Mouse (Mus musculus): ENCODE results near the gene Dnajb4. TPM values are rescaled to one million over a fixed set of nuclear protein-coding genes. Genes with fewer than 3 reads are reported as not detected.

Gene Dnajb4
- polyA plus RNA-seq, 1 experiment from 2014 or later, result 30.3 TPM

DNA sequence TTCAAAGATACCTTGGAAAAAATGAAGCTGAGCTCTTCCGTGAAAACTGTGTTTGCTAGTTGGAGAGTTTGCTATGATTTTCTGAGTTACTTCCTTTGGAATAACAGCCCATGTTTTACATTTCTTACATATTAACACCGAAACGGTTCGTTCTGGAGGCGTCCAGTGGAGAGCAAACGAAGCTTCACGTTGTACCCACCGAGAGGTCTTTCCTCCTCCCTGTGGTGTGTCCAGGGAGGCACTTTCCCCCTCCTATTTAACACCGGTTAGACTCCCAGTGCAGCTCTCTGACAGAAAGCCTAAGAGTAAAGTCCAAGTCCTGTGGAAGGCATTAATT lies 45.1 kb downstream of the Dnajb4 start:
- H3K4me3 ChIP-seq (ENCODE audit: low read depth, low read length), result peak overlapping the region; percentile 47
- no peak overlapping the region; the same call in 1 of the 2 replicates for H3K9ac ChIP-seq (replicated peaks; ENCODE audit: low read depth, low read length)
- no peaks in the 10 kb centered on the region for H3K36me3 ChIP-seq (ENCODE audit: control insufficient read depth, insufficient read depth, low read length)
- peak overlapping the region; percentile 97 for H3K4me2 ChIP-seq (replicated peaks; ENCODE audit: low read depth, low read length)
- 0 out of 2 replicates have a peak, but pooled peaks have one; percentile 10 for ATAC-seq (ENCODE audit: insufficient number of reproducible peaks, insufficient read depth, low FRiP score, low read depth)
- 0 out of 2 replicates have a peak, but pooled peaks cover 5% of the 10 kb centered on the region for H3K4me1 ChIP-seq (ENCODE audit: control insufficient read depth, insufficient read depth, low read length)
- H3K9me3 ChIP-seq (ENCODE audit: control insufficient read depth, low read depth, low read length), result no peaks in the 10 kb centered on the region
- 45% methylated on average over 9 of the region's 9 CpGs for WGBS
- H3K27me3 ChIP-seq (ENCODE audit: control insufficient read depth, insufficient read depth, low read length), result no peaks in the 10 kb centered on the region
- H3K27ac ChIP-seq (ENCODE audit: low read length), result peak overlapping the region; percentile 29; the same call in 1 of the 2 replicates

DNA sequence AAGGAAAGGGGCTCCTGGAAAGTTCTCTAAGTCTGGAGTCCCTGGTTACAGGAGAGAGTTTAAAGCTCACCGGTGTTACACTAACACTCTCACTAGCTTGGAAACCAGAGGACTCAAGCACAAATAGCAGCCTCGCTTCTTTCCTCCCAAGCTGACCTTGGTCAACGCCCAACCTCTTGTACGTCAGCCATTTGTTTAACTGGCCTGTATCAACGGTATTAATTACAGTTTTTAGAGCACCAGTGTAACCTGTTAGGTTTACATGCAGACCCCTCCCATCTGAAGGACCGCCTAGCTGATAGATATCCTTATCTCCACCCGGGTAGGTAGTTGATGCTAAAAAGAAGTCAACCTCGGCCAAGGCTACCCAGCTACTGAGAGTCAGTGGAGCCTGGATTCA lies 46.8 kb downstream of the Dnajb4 start:
- no peaks in the 10 kb centered on the region for H3K36me3 ChIP-seq (ENCODE audit: control insufficient read depth, insufficient read depth, low read length)
- no peak overlapping the region for H3K4me2 ChIP-seq (replicated peaks; ENCODE audit: low read depth, low read length)
- no peak overlapping the region for H3K9ac ChIP-seq (replicated peaks; ENCODE audit: low read depth, low read length)
- no peaks in the 10 kb centered on the region for H3K27me3 ChIP-seq (ENCODE audit: control insufficient read depth, insufficient read depth, low read length)
- 67% methylated on average over 8 of the region's 8 CpGs for WGBS
- ATAC-seq (ENCODE audit: insufficient number of reproducible peaks, insufficient read depth, low FRiP score, low read depth), result no peak
- H3K9me3 ChIP-seq (ENCODE audit: control insufficient read depth, low read depth, low read length), result no peaks in the 10 kb centered on the region
- H3K4me3 ChIP-seq (ENCODE audit: low read depth, low read length), result no peak overlapping the region
- 0 out of 2 replicates have a peak, but pooled peaks cover 5% of the 10 kb centered on the region for H3K4me1 ChIP-seq (ENCODE audit: control insufficient read depth, insufficient read depth, low read length)
- no peak overlapping the region for H3K27ac ChIP-seq (ENCODE audit: low read length)

DNA sequence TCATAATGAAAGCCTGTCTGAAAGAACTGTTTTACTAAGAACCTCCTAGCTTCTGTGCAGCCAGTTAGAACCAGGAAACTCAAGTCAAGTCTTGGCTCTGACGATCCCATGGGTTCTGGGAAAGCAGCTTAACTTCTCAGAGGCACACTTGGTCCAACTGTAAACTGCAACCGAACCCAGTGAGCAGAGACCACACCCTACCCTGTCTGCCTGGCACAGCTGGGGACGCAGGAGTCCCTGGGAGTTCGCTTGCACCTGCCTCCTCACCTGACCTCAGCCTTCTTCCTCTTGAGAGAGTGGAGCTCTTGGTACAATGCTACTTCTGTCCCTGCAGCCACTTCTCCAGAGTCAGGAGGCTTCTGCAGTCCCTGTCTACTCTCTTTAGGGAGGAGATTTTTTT lies 49.5 kb downstream of the Dnajb4 start:
- 44% methylated on average over 4 of the region's 4 CpGs for WGBS
- Histone ChIP-seq H3K4me1 (ENCODE audit: control insufficient read depth, insufficient read depth, low read length) (no peaks in the 10 kb centered on the region), H3K36me3 (ENCODE audit: control insufficient read depth, insufficient read depth, low read length) (no peaks in the 10 kb centered on the region), H3K9me3 (ENCODE audit: control insufficient read depth, low read depth, low read length) (no peaks in the 10 kb centered on the region), H3K4me2 (replicated peaks; ENCODE audit: low read depth, low read length) (no peak overlapping the region), H3K4me3 (ENCODE audit: low read depth, low read length) (no peak overlapping the region), H3K9ac (replicated peaks; ENCODE audit: low read depth, low read length) (no peak overlapping the region), H3K27me3 (ENCODE audit: control insufficient read depth, insufficient read depth, low read length) (no peaks in the 10 kb centered on the region), H3K27ac (ENCODE audit: low read length) (no peak overlapping the region)
- ATAC-seq (ENCODE audit: insufficient number of reproducible peaks, insufficient read depth, low FRiP score, low read depth), result no peak

DNA sequence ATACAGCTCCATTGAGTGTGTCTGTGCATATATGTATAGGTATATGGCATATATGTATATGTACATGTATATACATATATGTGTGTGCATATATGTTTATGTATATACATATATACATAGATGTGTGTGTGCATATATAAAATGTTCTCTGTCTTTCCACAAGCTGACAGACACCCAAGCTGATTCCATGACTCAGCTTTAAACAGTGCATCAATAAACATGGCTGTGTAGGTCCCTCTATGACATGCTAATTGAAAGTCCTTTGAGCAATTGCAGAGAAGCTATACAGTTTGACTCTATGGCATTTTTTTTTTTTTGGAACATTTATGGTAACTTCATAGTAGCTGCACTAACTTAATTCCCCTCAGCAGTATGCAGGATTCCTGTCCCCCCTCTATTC lies 50.8 kb downstream of the Dnajb4 start:
- Histone ChIP-seq H3K27me3 (ENCODE audit: control insufficient read depth, insufficient read depth, low read length) (no peaks in the 10 kb centered on the region), H3K4me2 (replicated peaks; ENCODE audit: low read depth, low read length) (no peak overlapping the region), H3K4me1 (ENCODE audit: control insufficient read depth, insufficient read depth, low read length) (no peaks in the 10 kb centered on the region), H3K36me3 (ENCODE audit: control insufficient read depth, insufficient read depth, low read length) (no peaks in the 10 kb centered on the region), H3K9ac (replicated peaks; ENCODE audit: low read depth, low read length) (no peak overlapping the region), H3K9me3 (ENCODE audit: control insufficient read depth, low read depth, low read length) (no peaks in the 10 kb centered on the region), H3K27ac (ENCODE audit: low read length) (no peak overlapping the region), H3K4me3 (ENCODE audit: low read depth, low read length) (no peak overlapping the region)
- no peak for ATAC-seq (ENCODE audit: insufficient number of reproducible peaks, insufficient read depth, low FRiP score, low read depth)

DNA sequence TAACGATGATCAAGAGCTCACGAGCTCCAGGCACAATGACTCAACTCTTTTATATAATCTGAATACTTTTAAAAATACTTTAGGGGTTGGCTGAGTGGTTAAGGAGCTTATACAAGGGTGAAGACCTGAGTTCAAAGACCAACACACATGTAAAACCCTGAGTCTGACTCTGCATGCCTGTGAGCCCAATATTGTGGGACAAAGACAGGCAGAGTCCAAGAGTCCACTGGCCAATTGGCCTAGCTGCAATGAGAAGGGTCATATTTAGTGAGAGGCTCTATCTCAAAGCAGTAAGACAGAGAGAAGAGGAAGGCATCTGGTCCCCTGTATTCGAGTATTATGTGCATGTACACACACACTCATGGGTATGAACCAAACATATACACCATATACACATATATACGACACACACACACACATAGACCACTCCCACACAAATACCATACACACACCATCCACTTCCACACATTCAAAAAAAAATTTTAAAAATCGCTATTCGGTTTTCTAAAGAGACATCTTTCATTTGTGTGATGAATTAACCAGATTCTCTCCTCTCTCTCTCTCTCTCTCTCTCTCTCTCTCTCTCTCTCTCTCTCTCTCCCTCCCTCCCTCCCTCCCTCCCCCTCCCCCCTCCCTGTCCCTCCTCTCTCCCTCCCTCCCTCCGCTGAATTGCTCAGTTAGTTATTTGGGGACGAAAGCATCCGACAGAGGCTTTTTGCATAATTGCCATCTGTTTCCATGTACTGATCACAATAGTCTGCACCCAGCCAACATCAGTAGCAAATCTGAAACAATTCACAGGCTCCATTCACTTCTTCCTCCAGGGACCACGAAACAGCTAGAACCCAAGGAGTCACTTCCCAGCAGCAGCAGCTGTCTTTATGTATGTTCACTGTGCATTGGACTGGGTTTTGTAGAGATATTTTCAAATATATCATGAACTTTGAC lies 51.5 kb downstream of the Dnajb4 start:
- Histone ChIP-seq H3K4me2 (replicated peaks; ENCODE audit: low read depth, low read length) (no peak overlapping the region), H3K27ac (ENCODE audit: low read length) (no peak overlapping the region), H3K4me1 (ENCODE audit: control insufficient read depth, insufficient read depth, low read length) (no peaks in the 10 kb centered on the region), H3K27me3 (ENCODE audit: control insufficient read depth, insufficient read depth, low read length) (no peaks in the 10 kb centered on the region), H3K36me3 (ENCODE audit: control insufficient read depth, insufficient read depth, low read length) (no peaks in the 10 kb centered on the region), H3K9me3 (ENCODE audit: control insufficient read depth, low read depth, low read length) (no peaks in the 10 kb centered on the region), H3K9ac (replicated peaks; ENCODE audit: low read depth, low read length) (no peak overlapping the region), H3K4me3 (ENCODE audit: low read depth, low read length) (no peak overlapping the region)
- ATAC-seq (ENCODE audit: insufficient number of reproducible peaks, insufficient read depth, low FRiP score, low read depth), result no peak
- 78% methylated on average over 10 of the region's 10 CpGs for WGBS

DNA sequence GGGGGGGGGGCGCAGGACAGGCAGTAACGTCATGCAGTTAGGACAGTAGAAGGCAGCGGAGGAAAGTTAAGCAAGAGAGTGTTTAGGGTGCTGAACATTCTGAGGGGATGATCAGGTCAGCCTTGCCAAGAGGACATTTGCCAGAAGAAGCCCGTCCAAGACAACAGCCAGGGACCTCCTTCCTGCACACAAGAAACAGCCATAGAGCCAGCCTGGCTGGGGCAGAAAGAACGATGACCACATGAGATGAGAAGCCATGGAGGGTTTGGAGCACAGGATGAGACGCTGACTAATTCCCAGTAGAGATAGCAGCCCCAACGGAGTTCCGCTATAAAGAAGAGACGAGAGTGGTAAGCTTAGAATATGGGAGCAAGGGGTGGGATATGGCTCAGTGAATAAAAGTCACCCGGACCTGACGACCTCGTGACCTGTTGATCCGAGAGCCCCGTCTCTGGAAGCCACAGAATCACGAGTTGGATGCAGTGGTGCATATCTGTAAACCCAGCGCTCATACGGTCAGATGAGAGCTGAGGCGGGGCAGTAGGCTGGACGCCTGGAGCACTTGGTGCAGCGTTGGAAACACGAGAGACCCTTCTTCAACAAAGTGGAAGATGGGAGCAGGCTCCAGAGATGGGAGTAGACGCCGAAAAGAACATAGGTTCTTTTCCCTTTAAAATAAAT lies 53.1 kb downstream of the Dnajb4 start:
- Histone ChIP-seq H3K4me2 (replicated peaks; ENCODE audit: low read depth, low read length) (no peak overlapping the region), H3K36me3 (ENCODE audit: control insufficient read depth, insufficient read depth, low read length) (no peaks in the 10 kb centered on the region), H3K27me3 (ENCODE audit: control insufficient read depth, insufficient read depth, low read length) (no peaks in the 10 kb centered on the region), H3K4me1 (ENCODE audit: control insufficient read depth, insufficient read depth, low read length) (no peaks in the 10 kb centered on the region), H3K9ac (replicated peaks; ENCODE audit: low read depth, low read length) (no peak overlapping the region), H3K9me3 (ENCODE audit: control insufficient read depth, low read depth, low read length) (no peaks in the 10 kb centered on the region), H3K27ac (ENCODE audit: low read length) (no peak overlapping the region), H3K4me3 (ENCODE audit: low read depth, low read length) (no peak overlapping the region)
- 78% methylated on average over 23 of the region's 23 CpGs for WGBS
- no peak for ATAC-seq (ENCODE audit: insufficient number of reproducible peaks, insufficient read depth, low FRiP score, low read depth)

DNA sequence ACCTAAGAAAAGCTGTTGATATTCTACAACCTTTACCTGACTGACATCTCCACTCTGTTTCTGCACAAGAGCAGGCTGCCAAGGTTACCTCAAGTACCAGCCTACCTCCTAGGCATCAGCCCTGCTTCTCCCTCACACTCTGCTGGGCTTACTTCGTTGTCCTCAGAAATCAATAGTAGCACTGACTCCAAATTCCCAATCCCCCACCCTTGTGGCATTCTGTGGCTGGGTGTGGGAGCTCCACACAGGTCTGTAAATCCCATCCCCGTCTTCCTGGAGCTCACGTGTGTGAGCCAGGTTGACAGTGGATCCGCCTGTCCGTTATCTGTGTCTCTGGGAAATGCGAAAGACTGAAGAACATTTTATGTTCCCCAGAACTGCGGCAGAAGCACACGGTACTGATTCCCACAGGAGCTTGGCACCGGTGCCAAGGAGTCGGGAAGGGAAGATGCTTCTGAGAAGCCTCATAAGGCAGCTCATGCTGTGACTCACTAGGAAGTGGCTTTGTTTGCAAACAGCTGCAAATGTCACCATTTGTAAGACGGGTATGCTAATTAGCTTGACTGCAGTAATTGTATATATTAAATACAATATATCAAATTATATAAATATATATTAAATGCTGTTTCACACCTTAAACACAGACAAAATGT lies 54.7 kb downstream of the Dnajb4 start:
- H3K27ac ChIP-seq (ENCODE audit: low read length), result no peak overlapping the region
- H3K4me3 ChIP-seq (ENCODE audit: low read depth, low read length), result no peak overlapping the region
- ATAC-seq (ENCODE audit: insufficient number of reproducible peaks, insufficient read depth, low FRiP score, low read depth), result no peak
- H3K36me3 ChIP-seq (ENCODE audit: control insufficient read depth, insufficient read depth, low read length), result no peaks in the 10 kb centered on the region
- 52% methylated on average over 11 of the region's 11 CpGs for WGBS
- no peaks in the 10 kb centered on the region for H3K27me3 ChIP-seq (ENCODE audit: control insufficient read depth, insufficient read depth, low read length)
- H3K9ac ChIP-seq (replicated peaks; ENCODE audit: low read depth, low read length), result no peak overlapping the region
- H3K4me2 ChIP-seq (replicated peaks; ENCODE audit: low read depth, low read length), result no peak overlapping the region
- no peaks in the 10 kb centered on the region for H3K9me3 ChIP-seq (ENCODE audit: control insufficient read depth, low read depth, low read length)
- H3K4me1 ChIP-seq (ENCODE audit: control insufficient read depth, insufficient read depth, low read length), result no peaks in the 10 kb centered on the region

DNA sequence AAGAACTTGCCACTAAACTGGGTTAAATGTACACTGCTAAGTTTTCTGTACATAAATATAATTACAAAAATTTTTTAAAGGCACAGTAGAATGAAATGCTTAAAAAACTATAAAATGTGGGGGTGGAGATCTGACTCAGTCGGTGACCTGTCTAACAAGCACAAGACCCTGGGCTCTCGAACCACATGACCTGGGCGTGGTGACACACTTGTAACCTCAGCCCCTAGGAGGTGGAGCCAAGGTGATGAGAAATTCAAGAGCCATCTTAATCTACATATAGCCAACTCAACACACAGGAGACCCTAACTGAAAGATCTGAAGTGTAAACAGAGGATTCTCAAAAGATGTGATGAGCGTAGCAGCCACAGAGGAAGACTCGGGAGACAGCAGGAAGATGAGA lies 56.0 kb downstream of the Dnajb4 start:
- no peak overlapping the region for H3K4me2 ChIP-seq (replicated peaks; ENCODE audit: low read depth, low read length)
- no peak overlapping the region for H3K4me3 ChIP-seq (ENCODE audit: low read depth, low read length)
- H3K27me3 ChIP-seq (ENCODE audit: control insufficient read depth, insufficient read depth, low read length), result no peaks in the 10 kb centered on the region
- ATAC-seq (ENCODE audit: insufficient number of reproducible peaks, insufficient read depth, low FRiP score, low read depth), result no peak
- H3K36me3 ChIP-seq (ENCODE audit: control insufficient read depth, insufficient read depth, low read length), result no peaks in the 10 kb centered on the region
- H3K9ac ChIP-seq (replicated peaks; ENCODE audit: low read depth, low read length), result no peak overlapping the region
- 82% methylated on average over 5 of the region's 5 CpGs for WGBS
- no peaks in the 10 kb centered on the region for H3K9me3 ChIP-seq (ENCODE audit: control insufficient read depth, low read depth, low read length)
- H3K4me1 ChIP-seq (ENCODE audit: control insufficient read depth, insufficient read depth, low read length), result no peaks in the 10 kb centered on the region
- H3K27ac ChIP-seq (ENCODE audit: low read length), result no peak overlapping the region

All from stomach, embryonic 14.5 days (tissue).